Mouse (Mus musculus): Measurements from ENCODE around the gene Rnf150.

The Rnf150 gene

GRCm38 (mm10) chr8:82946658-82947057, 83.5 kb downstream of the Rnf150 start:
- no peak for DNase-seq

GRCm38 (mm10) chr8:82955162-82955754, 92.1 kb downstream of the Rnf150 start:
- DNase-seq, result peak; percentile 33

- DNase-seq, result no peak
These were observed 96.3 kb downstream of the Rnf150 start for GRCm38 (mm10) chr8:82959491-82959890.

DNA sequence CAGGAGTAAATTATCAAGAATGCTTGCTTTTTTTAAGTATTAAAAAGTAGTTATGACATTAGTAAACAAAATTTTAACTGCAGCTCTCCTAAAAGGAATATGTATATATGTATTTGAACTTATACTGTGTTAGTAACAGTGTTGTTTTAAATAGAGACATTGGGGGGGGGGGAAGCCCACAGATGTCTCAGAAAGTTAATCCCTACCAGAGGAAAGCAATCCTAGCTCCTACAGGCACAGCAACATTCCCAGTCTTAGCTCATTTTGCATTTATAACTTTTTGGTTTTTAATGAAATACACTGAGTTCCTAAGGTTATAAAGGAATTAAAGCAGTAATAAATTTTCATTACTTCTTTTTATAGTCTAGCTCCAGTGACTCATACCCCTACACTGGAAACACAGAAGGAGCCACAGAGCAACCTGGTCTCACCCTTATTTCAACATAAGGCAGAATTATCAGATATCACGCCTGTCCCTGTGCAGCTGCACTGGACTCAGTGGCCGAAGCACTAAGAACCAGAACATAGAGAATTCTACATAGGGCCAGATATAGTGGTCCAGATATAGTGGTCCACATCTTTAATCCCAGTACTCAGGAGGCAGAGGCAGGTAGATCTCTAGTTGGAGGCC, 96.9 kb downstream of the Rnf150 start:
- no peak for DNase-seq

DNA sequence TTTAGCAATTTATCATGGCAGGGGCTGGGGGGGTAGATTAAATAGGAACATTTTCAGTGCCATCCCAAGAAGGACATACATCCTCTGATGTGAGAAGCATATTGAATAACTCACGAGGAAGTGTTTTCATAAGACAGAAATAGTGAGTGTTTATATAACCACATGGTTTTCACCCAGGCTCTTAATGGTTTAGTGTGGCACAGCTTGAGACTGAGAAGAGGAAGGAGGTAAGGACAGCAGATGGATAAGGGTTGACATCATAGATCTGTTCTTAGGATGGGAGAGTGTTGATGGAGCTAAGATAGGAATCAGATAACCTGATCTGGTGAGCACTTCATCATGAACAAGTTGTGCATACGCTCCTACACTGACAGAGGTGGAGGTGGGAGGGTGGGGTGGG, 101.4 kb downstream of the Rnf150 start:
- no peak for DNase-seq

GRCm38 (mm10) chr8:82967879-82968678, 104.9 kb downstream of the Rnf150 start:
- no peak for DNase-seq

DNA sequence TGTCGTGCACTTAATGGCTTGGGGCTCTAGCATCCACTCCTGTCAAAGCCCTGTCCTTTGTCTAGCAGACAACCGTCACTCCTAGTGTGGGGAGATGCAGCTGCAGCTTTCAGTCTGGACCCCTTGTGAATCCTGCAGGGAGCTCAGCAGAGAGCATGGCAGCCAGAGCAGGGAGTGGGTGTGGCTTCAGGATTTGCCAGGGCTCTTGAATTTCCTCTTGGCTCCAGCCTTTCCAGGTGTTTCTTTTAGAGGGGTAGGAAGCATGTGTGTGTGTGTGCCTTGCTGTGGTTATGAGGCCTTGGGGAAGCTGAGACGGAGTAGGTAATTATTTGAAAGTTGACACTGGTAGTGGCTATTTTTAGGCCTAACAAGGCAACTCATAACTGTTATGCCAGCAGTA, 106.8 kb downstream of the Rnf150 start:
- no peak for DNase-seq

DNA sequence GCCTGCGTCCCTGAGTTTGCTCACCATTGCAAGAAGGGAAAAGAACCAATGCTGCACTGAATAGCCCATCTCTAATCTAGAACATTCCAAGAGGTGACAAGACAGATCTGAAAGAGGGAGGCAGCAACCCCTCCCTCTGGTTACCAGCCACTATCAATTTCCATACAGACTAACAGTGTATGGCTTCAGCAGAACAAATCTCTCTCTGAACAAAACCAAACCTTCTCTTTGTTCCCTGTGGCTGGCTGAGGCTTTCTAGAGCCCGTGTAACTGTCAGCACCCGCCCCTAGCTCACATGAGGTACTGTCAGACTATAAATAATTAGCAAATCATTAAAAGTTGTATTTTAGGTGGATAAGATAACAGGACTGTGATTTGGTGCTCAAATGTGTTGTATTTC, 109.7 kb downstream of the Rnf150 start:
- DNase-seq, result no peak

DNA sequence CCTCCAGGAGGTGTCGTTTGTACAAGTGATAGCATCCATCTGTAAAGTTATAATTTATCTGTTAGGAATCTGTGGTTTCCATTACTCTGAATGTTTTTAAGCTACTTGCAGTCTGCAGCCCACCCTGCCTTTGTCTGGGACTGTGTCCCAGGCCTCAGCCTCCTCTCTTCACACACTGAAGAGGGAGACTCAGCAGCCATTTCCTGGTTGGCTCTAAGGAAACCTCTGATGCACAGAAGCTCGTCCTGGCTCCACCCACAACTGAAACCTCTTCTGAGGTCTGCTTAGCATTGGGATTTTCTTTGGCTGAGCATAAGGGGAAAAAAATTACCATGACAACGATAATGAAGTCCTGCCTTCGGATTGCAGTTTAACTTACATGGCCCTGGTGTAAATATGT, 110.2 kb downstream of the Rnf150 start:
- DNase-seq, result no peak

- DNase-seq, result no peak
These were observed 118.2 kb downstream of the Rnf150 start for GRCm38 (mm10) chr8:82981244-82981855.

DNA sequence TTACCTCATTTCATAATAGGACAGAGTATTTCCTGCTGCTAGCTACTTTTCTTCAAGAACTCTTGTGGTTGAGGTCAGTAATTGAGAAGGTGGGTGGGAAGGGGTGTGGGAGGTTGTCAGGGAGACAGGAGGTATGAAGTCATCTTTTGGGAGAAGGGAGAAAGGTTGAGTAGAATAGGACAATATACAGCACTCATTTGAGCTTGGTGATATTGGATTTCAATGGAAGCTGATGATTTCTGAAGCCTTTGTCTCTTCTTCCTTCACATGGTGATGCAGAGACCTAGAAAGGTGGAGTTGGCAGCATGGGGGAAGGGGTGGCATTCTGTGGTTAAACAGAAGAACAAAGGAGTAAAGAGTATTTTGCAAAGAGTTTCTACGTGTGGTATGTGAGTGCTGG, 119.7 kb downstream of the Rnf150 start:
- no peak for DNase-seq

DNA sequence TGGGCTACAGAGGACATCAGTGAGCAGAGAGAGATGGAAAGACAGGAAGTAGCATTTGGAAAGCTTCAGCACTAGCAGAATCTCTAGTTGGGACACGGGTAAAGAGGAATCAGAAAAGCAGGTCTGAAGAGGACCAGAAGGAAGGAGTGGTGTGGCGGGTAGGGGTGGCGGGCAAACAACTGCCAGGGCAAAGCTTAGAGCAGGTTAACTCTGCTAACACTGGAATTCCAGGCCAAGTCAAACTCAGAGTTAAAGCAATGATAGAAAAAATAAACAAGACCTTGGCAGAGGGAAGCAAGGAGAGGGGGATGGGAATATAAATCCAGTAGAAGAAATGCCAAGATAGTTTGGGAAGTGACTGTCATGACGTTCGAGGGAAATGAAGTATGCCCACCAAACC, 120.1 kb downstream of the Rnf150 start:
- no peak for DNase-seq

GRCm38 (mm10) chr8:82992093-82992492, 128.9 kb downstream of the Rnf150 start:
- no peak for DNase-seq

- DNase-seq, result no peak
These were observed 132.7 kb downstream of the Rnf150 start for GRCm38 (mm10) chr8:82995727-82996438.

- no peak for DNase-seq
These were observed 133.7 kb downstream of the Rnf150 start for GRCm38 (mm10) chr8:82996843-82997242.

- DNase-seq, result no peak
These were observed 135.6 kb downstream of the Rnf150 start for GRCm38 (mm10) chr8:82998778-82999177.

DNA sequence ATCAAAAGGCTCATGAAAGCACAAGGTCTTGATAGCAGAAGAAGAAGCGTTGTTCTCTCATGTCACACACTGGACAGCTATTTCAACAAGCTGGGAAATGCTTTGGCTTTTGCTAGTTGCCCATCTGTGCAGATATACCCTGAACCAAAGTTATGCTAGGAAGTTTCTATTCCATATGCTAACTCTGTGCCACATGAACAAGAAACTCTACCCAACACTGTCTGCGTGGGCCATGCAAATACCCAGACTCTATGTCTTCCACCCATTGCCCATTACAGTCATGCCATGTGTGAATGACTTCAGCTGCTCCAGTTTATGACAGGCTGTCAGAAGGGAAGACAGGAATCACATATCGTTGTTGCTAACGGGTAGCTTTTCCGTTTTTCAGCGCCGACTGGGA, 140.0 kb downstream of the Rnf150 start:
- no peak for DNase-seq

GRCm38 (mm10) chr8:83009481-83009880, 146.3 kb downstream of the Rnf150 start:
- no peak for DNase-seq

DNA sequence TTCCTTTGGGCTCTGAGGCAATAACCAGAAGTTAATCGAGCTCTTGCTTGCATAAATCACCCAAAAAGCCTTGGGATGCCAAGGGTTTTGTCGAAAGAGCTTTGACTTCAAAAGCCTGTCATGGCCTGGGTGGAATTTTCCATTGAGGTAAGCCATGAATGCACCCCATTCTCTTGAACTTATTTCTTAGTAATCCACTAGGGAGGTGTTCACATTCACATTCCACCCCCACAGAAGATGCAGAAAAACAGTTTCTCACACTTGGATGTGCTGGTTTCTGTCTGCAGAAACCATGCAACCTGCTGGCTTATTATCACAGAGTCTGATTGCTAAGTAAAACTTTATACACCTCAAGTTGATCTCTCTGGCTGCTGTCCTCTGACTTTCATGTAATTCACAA, 148.1 kb downstream of the Rnf150 start:
- no peak for DNase-seq

DNA sequence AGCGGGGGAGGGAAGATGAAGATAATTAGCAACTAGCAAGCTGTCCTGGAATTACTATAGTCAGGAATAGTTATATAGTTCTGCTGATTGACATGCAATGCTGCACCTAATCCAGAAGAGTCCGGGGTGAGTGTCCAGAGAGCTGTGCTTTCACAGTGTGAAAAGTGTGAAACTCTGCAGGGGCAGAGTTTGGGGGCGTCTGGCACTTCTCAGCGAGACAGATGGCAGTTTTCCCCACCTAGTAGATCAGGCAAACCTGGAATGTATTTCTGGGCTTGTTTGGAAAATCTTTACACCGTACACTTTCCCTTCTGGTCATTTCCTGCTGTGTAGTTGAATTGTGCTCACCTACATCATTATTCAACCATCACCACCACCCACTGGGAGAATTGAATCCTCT, 148.6 kb downstream of the Rnf150 start:
- no peak for DNase-seq

- DNase-seq, result no peak
These were observed 165.1 kb downstream of the Rnf150 start for GRCm38 (mm10) chr8:83028211-83028610.

- no peak for DNase-seq
These were observed 169.6 kb downstream of the Rnf150 start for GRCm38 (mm10) chr8:83032800-83033199.

GRCm38 (mm10) chr8:83035141-83035540, 172.0 kb downstream of the Rnf150 start:
- no peak for DNase-seq

Measured in cerebellum, adult 9-10 months (tissue).